Mouse (Mus musculus): Measurements from ENCODE around the gene Mfsd5. TPM values are rescaled to one million over a fixed set of nuclear protein-coding genes. Genes with fewer than 3 reads are reported as not detected.

Gene Mfsd5
- total and polyA plus RNA-seq, 3 experiments = 56.3 to 115 (median 83.6) TPM

GRCm38 (mm10) chr15:102265548-102265947 is 13.7 kb upstream of the Mfsd5 start:
- TF ChIP-seq SMC3 (IDR thresholded peaks at IDR 0.05; ENCODE audit: low read depth, low read length) (peak; percentile 55), CTCF (IDR thresholded peaks at IDR 0.05 in 2 of 3, conservative IDR thresholded peaks at IDR 0.05 in 1 of 3; ENCODE audit: control insufficient read depth in 1 of 3, insufficient read depth in 1 of 3, low read depth in 2 of 3, low read length in 3 of 3, poor library complexity in 1 of 3, severe bottlenecking in 1 of 3) (peak in 2 of 3 experiments; percentile 17 to 57; a peak in 2 of 6 replicates), POLR2AphosphoS5 (IDR thresholded peaks at IDR 0.05; ENCODE audit: borderline replicate concordance, low read depth, low read length) (no peak), RAD21 (IDR thresholded peaks at IDR 0.05; ENCODE audit: low read depth, low read length) (peak; percentile 40)
- Histone ChIP-seq H3K9me3 (replicated peaks; ENCODE audit: insufficient read depth, low read length) (no peaks in the 10 kb centered on the region), H3K27ac (ENCODE audit: control insufficient read depth, low read depth, low read length) (no peak overlapping the region), H3K4me3 (ENCODE audit: control insufficient read depth in 1 of 2, insufficient read depth in 1 of 2, low read depth in 2 of 2, low read length in 2 of 2) (no peak overlapping the region), H3K79me2 (ENCODE audit: control insufficient read depth, insufficient read depth, low read length, poor library complexity) (no peaks in the 10 kb centered on the region), H3K36me3 (ENCODE audit: control insufficient read depth in 1 of 2, insufficient read depth in 2 of 2, low read length in 2 of 2) (no peaks in the 10 kb centered on the region), H3K9ac (ENCODE audit: control insufficient read depth, low read depth, low read length, poor library complexity, severe bottlenecking) (no peak overlapping the region), H3K27me3 (ENCODE audit: control insufficient read depth in 1 of 2, insufficient read depth in 2 of 2, low read length in 2 of 2) (peaks cover 30 to 38% of the 10 kb centered on the region in 2 experiments), H3K4me1 (ENCODE audit: control insufficient read depth in 1 of 2, insufficient read depth in 2 of 2, low read length in 2 of 2) (no peaks in the 10 kb centered on the region)
- DNase-seq (ENCODE audit: low read depth, low spot score) = peak; percentile 46

GRCm38 (mm10) chr15:102270274-102270960 is 8.8 kb upstream of the Mfsd5 start, which contains the start of gene Gm9918:
Gm9918 (plus strand) TSS chr15:102270563.
- TF ChIP-seq TCF12 (IDR thresholded peaks at IDR 0.05; ENCODE audit: low read depth, low read length) (no peak), ZKSCAN1 (IDR thresholded peaks at IDR 0.05; ENCODE audit: low read depth, low read length) (no peak), UBTF (IDR thresholded peaks at IDR 0.05; ENCODE audit: borderline replicate concordance, insufficient read depth, low read depth, low read length) (no peak), NELFE (IDR thresholded peaks at IDR 0.05; ENCODE audit: low read depth, low read length) (no peak), POLR2AphosphoS2 (IDR thresholded peaks at IDR 0.05; ENCODE audit: low read length) (no peak), CHD1 (IDR thresholded peaks at IDR 0.05; ENCODE audit: low read depth, low read length) (no peak), MAX (IDR thresholded peaks at IDR 0.05; ENCODE audit: low read length) (no peak), TAL1 (IDR thresholded peaks at IDR 0.05; ENCODE audit: low read length) (no peak)
- Histone ChIP-seq H3K9ac (ENCODE audit: control insufficient read depth, low read depth, low read length, poor library complexity, severe bottlenecking) (no peak within 1 kb of the TSS), H3K4me1 (ENCODE audit: control insufficient read depth in 1 of 2, insufficient read depth in 2 of 2, low read length in 2 of 2) (no peaks in the 10 kb centered on the region), H3K79me2 (ENCODE audit: control insufficient read depth, insufficient read depth, low read length, poor library complexity) (no peaks in the 10 kb centered on the region), H3K27me3 (ENCODE audit: control insufficient read depth in 1 of 2, insufficient read depth in 2 of 2, low read length in 2 of 2) (peaks cover 19 to 27% of the 10 kb centered on the region in 2 experiments), H3K9me3 (replicated peaks; ENCODE audit: insufficient read depth, low read length) (no peaks in the 10 kb centered on the region), H3K36me3 (ENCODE audit: control insufficient read depth in 1 of 2, insufficient read depth in 2 of 2, low read length in 2 of 2) (no peaks in the 10 kb centered on the region), H3K4me3 (ENCODE audit: control insufficient read depth in 1 of 2, insufficient read depth in 1 of 2, low read depth in 2 of 2, low read length in 2 of 2) (no peak within 1 kb of the TSS), H3K27ac (ENCODE audit: control insufficient read depth, low read depth, low read length) (no peak within 1 kb of the TSS)
- no peak for DNase-seq (ENCODE audit: low read depth, low spot score)

- no peak for TF ChIP-seq POLR2A (IDR thresholded peaks at IDR 0.05; ENCODE audit: control insufficient read depth in 1 of 2, insufficient read depth in 1 of 2, low read depth in 1 of 2, low read length in 2 of 2, poor library complexity in 1 of 2)
- TF ChIP-seq CTCF (IDR thresholded peaks at IDR 0.05 in 2 of 3, conservative IDR thresholded peaks at IDR 0.05 in 1 of 3; ENCODE audit: control insufficient read depth in 1 of 3, insufficient read depth in 1 of 3, low read depth in 2 of 3, low read length in 3 of 3, poor library complexity in 1 of 3, severe bottlenecking in 1 of 3) = no peak
- TF ChIP-seq NELFE (IDR thresholded peaks at IDR 0.05; ENCODE audit: low read depth, low read length) = no peak
- TF ChIP-seq MYB (IDR thresholded peaks at IDR 0.05; ENCODE audit: low read depth, low read length) = no peak
- no peak for TF ChIP-seq RCOR1 (IDR thresholded peaks at IDR 0.05; ENCODE audit: low read depth, low read length)
- no peak for TF ChIP-seq KAT2A (conservative IDR thresholded peaks at IDR 0.05; ENCODE audit: low read depth, low read length)
- TF ChIP-seq ZC3H11A (IDR thresholded peaks at IDR 0.05; ENCODE audit: low read depth, low read length) = no peak
- no peak for TF ChIP-seq E2F4 (IDR thresholded peaks at IDR 0.05; ENCODE audit: borderline replicate concordance, low read depth, low read length)
- no peak for TF ChIP-seq NRF1 (IDR thresholded peaks at IDR 0.05; ENCODE audit: insufficient read depth, low read depth, low read length, poor library complexity, severe bottlenecking)
- TF ChIP-seq EP300 (IDR thresholded peaks at IDR 0.05; ENCODE audit: low read depth in 1 of 2, low read length in 2 of 2) = no peak
- TF ChIP-seq RAD21 (IDR thresholded peaks at IDR 0.05; ENCODE audit: low read depth, low read length) = no peak
- TF ChIP-seq UBTF (IDR thresholded peaks at IDR 0.05; ENCODE audit: borderline replicate concordance, insufficient read depth, low read depth, low read length) = no peak
- TF ChIP-seq GATA1 (IDR thresholded peaks at IDR 0.05; ENCODE audit: low read depth, low read length) = no peak
- no peak for TF ChIP-seq SIN3A (IDR thresholded peaks at IDR 0.05; ENCODE audit: low read length)
- no peak for TF ChIP-seq TCF12 (IDR thresholded peaks at IDR 0.05; ENCODE audit: low read depth, low read length)
- no peak for TF ChIP-seq ETS1 (IDR thresholded peaks at IDR 0.05; ENCODE audit: low read depth, low read length)
- no peak for TF ChIP-seq JUND (IDR thresholded peaks at IDR 0.05; ENCODE audit: low read depth, low read length)
- no peak for TF ChIP-seq ZKSCAN1 (IDR thresholded peaks at IDR 0.05; ENCODE audit: low read depth, low read length)
- peaks cover 16 to 20% of the 10 kb centered on the region in 2 experiments for H3K27me3 ChIP-seq (ENCODE audit: control insufficient read depth in 1 of 2, insufficient read depth in 2 of 2, low read length in 2 of 2)
Observed at GRCm38 (mm10) chr15:102271441-102271840, 7.8 kb upstream of the Mfsd5 start.

More at GRCm38 (mm10) chr15:102271441-102271840, 7.8 kb upstream of the Mfsd5 start:
- H3K9ac ChIP-seq (ENCODE audit: control insufficient read depth, low read depth, low read length, poor library complexity, severe bottlenecking) = no peak overlapping the region
- no peak overlapping the region for H3K4me3 ChIP-seq (ENCODE audit: control insufficient read depth in 1 of 2, insufficient read depth in 1 of 2, low read depth in 2 of 2, low read length in 2 of 2)
- no peaks in the 10 kb centered on the region for H3K36me3 ChIP-seq (ENCODE audit: control insufficient read depth in 1 of 2, insufficient read depth in 2 of 2, low read length in 2 of 2)
- H3K9me3 ChIP-seq (replicated peaks; ENCODE audit: insufficient read depth, low read length) = no peaks in the 10 kb centered on the region
- H3K27ac ChIP-seq (ENCODE audit: control insufficient read depth, low read depth, low read length) = no peak overlapping the region
- no peaks in the 10 kb centered on the region for H3K79me2 ChIP-seq (ENCODE audit: control insufficient read depth, insufficient read depth, low read length, poor library complexity)
- no peak for DNase-seq (ENCODE audit: low read depth, low spot score)
- no peaks in the 10 kb centered on the region for H3K4me1 ChIP-seq (ENCODE audit: control insufficient read depth in 1 of 2, insufficient read depth in 2 of 2, low read length in 2 of 2)

Data from MEL (cell line).